Mouse (Mus musculus) spleen, postnatal 10 days (tissue): ENCODE measurements around the gene Zfp956.

ENCODE experiments used
- DNase-seq, 2 experiments: peaks; one replicate each; pipeline ENCODE4 v3.0.0; 2021 to 2022; ENCODE audit warnings: low spot score in 2 of 2

Gene Zfp956

DNA sequence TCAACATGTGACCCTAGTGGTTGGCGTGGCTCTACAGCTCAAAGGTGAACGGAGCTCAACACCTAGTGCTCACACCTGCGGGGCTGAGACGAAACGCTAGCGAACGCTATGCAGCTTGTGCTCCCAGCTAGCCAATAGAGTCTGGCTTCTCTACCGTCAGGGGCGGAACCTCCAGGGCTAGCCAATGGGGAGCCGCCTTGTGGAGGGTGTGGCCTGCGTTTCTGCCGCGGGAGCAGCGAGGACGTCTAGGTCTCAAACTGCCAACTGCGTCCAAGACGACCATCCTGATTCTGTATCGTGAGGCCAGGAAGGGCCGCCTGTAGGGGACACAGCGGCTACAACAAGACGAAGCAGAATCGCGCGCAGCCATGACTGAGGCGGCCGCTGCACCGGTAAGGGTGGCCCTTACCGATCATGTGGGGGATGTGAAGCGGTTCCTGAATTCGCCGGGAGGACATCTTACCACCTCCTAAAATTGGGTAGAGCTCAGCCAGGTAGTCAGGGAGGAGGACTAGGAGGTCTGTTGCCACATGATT, at the start of gene Zfp956:
TSS of gene Zfp956 (plus strand) at position 200 of the 536 bp plus-strand sequence.
- peak; percentile 93 to 95 for DNase-seq

GRCm38 (mm10) chr6:47903587-47903986, 49.6 kb upstream of the Zfp956 start:
- no peak for DNase-seq

DNA sequence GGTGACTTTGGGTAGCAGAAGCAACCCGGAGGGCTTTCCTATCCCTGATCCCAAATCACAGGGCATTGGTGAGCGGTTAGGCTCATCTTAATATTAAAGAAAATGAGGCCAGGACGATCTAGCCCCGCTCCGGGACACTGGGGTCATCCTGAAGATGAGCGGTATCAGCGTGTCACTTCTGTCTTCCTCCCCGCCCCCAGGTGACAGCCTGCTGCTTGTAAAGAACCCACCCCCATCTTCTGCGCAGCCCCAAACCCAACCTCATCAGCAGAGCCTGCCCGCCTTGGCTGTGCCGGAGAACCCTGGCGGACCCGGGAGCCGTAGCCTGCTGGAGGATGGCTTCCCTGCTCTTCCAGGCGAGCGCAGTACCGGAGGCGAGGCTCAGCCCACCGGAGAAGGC, 48.8 kb upstream of the Zfp956 start:
- DNase-seq: no peak

- no peak for DNase-seq
Observed at GRCm38 (mm10) chr6:47904917-47905695, 48.1 kb upstream of the Zfp956 start.

DNA sequence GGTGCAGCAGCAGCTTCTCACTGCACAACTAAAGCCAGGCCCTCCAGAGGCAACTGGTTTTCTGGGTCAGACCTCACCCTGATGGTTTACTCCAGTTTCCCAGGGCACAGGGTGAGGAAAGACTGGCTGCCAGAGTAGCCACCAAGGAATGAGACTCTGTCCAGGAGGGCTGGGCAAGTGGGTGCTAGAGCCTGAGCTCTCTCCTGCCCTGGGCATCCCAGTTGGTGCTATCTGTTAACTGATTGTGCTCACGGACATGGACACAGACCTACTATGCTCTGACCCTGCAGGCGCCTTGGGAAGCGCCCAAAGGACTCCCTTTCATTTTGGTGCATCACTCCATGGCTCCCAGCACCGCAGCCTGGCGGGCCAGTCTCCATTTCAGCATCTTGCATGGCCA, 46.9 kb upstream of the Zfp956 start:
- DNase-seq: no peak

GRCm38 (mm10) chr6:47909007-47909406, 44.2 kb upstream of the Zfp956 start:
- no peak for DNase-seq

DNA sequence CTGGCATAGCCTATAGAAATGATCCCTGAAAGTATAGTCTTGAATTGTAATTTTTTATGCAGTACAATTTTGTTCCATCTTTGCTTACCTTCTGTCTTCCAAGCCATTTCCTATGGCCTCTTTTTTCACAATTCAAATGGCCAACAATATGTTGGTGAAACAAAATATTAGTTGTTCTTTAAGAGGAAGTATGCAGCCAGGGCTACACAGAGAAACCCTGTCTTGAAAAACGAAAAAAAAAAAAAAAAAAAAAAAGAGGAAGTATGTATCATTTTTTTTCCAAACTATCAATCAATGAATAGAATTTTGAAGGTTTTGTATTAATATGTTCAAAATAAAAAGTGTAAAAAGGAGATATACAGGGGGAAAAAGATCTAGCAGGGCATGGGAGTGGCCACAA, 41.5 kb upstream of the Zfp956 start:
- no peak for DNase-seq

- DNase-seq: no peak
Observed at GRCm38 (mm10) chr6:47912991-47913390, 40.2 kb upstream of the Zfp956 start.

DNA sequence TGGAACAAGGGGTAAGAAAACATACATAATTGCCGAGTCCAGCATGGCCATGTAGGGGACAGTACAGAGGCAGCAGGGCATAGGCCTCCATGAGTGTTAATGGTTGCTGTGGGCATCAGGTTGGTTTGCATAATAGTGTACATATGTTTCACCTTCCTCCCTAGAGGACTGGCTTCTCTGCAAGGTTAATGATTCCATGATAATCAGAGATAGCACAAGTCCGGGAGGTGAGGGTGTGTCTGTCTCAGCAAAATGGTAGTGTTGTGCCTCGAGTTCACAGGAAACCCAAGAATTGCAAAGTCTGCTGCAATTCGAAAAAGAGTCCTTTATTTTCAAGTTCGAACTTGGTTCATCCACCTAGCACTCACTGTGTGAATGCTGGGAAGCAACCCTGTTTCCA, 36.1 kb upstream of the Zfp956 start:
- no peak for DNase-seq

- no peak for DNase-seq
Observed at GRCm38 (mm10) chr6:47918768-47919274, 34.4 kb upstream of the Zfp956 start.

GRCm38 (mm10) chr6:47919646-47920446, 33.3 kb upstream of the Zfp956 start:
- peak in 1 of 2 experiments; percentile 31 for DNase-seq

DNA sequence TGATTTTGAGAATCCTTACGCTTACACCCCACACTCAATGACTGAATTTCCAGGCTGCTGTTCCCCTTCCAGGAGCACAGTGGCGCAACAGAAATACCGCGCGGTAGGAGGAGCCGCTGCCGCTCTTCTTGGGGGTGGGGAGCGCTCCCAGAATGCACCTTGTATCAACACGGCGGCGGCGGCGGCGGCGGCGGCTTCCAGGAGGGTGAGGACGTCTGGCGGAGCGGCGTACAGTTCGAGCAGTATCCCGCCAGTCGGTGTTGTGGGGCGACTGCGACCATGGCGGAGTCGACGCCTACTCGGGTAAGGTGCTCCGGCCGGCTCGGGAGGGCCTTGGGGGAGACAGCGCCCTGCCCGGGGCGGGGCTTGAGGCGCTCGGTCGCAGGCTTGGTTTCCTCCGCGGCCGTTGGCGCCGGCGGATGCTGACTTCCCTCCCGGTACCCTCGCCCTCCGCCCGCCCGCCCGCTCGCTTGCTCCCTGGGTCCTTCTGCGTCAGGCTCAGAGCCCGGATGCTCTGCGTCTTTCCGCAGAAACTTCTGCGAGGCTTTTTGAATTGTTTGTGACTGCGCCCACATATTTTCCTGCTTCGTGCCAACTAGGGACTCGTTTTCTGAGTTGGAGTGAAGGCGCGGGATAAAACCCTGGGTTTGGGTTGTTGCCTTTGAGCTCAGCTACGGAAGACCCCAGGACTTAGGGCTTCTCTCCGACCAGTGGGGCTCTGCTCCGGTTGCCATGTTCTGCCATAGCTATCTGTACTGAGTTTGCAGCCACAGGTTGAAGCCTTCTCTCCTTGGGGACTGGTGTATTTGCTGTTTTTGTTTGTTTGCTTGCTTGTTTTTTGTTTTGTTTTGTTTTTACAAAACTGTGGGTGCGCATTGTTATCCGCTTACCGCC, 32.5 kb upstream of the Zfp956 start, which contains the start of gene Zfp212:
TSS of gene Zfp212 (plus strand) at position 30 of the 894 bp plus-strand sequence.
- peak; percentile 88 to 91 for DNase-seq

DNA sequence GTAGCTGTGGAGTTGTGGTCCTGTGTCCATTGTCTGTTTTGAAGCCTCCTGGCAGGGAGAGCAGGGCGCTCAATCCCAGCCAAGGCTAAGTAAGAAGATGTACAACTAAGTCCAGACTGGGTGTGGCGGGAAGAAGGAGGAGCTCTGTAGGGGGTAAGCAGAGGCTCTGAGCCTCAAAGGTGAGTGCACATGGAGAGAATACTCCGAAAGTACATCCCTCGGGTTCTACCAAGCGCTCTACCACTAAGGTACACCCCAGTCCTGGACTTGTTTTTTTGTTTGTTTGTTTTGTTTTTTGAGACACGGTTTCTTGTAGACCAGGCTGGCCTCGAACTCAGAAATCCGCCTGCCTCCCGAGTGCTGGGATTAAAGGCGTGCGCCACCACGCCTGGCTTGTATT, 10.7 kb upstream of the Zfp956 start:
- DNase-seq: no peak

DNA sequence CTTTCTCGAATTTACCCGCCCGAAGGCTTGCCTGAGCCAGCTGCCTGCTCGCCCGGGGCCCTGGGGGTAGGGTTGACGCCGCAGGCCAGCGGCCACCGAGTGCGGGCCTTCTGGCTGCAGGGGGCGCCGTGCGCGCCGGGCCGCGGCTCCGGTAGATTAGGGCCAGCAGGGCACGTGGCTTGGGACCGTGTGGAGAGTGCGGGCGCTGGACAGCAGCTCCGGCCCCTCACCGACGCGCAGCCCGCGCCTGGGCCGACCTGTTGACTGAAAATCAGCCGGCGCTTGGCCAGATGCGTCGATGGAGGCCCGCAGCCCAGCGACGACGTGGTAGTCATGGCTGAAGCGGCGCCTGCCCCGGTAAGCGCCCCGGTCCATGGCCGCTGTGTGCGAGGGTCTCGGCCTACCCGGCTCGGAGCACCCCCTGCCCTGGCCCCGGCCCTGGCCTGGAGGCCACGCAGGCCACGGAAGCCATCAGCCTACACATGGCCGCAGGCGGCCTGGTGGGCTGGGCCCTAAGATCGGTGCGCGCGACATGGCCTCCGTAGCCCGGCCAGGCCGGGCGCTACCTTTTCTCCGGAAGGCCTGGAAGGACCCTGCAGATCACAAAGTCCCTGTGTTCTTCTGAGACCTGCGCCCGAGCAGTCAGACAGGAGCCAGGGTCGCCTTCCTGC, 10.0 kb upstream of the Zfp956 start:
- DNase-seq: peak; percentile 65 to 78

- no peak for DNase-seq
Observed at GRCm38 (mm10) chr6:47943721-47944120, 9.5 kb upstream of the Zfp956 start.

- no peak for DNase-seq
Observed at GRCm38 (mm10) chr6:47947388-47947787, 5.8 kb upstream of the Zfp956 start.

DNA sequence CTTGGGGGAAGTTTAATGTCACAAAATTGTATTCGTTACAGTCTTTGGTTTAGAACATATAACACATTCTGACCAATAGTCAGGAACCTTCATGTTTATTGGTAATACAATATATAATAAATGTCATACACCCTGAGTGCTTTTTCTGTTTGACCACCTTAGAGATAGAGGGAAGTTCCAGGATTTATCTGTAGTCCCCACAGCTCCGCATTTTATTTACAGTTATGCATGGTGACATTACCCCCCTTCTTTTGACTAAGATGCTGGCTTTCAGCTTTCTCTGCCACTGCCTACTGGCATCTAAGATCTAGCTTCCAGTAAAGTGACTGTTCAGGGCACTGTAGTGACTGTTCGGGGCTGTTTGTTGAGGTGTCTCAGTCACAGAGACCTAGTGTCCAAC, 1.2 kb downstream of the Zfp956 start:
- DNase-seq: no peak

DNA sequence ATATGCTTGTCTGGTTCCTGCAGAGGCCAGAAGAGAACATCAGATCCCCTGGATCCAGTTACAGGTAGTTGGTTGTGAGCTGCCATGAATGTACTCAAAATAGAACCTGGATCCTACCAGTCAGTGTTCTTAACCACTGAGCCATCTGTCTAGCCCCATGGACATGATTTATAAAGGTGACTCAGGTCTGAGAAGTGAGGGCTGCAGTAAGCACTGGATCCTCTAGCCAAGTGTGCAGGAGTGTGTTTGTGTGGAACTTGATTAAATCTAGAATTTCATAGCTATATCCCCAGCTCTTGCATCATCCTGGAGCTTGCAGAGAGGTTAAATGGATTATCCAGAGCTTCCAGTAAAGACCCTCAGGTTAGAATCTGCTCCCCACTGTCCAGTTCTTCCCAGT, 4.6 kb downstream of the Zfp956 start:
- no peak for DNase-seq

DNA sequence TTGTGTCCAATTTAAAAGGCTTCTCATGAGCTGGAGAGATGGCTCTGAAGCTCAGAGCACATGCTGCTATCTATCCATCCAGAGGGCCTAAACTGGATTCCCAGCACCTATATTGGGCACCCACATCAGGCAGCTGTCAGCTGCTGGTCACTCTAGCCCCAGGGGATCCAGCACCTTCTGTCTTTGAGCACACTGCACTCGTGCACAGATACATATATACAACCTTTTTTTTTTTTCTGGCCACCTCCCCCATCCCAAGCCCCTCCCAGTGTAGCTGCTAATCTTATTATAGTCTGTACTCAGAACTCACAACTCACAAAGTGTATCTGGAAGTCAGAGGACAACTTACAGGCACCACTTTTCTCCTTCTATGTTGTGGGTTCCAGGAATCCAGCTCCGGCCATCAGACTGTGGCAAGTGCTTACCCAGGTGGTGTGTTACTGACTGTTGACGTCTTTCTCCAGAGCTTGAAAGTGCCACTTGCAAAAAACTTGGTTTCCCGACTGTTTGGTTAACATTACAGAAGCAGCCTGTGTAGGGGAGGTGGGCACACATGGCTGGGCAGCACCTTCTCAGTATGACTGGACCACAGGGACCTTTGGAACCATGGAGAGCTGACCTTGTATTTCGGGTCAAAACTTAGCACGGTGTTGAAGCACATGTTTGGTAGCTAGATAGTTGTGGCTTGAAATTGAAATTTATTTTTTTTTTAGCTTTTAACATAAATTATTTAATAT, 7.7 kb downstream of the Zfp956 start:
- DNase-seq: no peak

DNA sequence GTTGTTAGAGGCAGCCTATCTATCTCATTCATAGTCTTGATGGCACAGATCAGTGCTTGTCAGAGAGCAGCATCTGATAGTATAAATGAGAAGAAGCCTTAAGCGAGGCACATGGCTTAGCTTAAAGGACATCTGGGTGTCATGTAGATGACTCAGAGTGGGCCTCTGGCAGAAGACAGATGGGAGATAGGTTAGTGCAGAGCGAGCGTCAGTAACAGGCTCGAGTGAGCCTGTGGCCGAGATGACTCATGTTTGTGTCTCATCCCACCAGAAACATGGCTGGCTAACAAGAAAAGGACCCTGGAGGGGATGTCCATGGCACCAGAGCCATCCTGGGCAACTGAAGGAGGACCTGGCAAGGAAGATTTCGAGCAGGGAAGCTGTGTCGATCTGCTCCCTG, 9.9 kb downstream of the Zfp956 start:
- DNase-seq: no peak
